Mouse (Mus musculus): ENCODE results near the gene Myh14. TPM values are rescaled to one million over a fixed set of nuclear protein-coding genes. Genes with fewer than 3 reads are reported as not detected.

The Myh14 gene
- polyA plus RNA-seq, 1 experiment: 3.7 TPM

DNA sequence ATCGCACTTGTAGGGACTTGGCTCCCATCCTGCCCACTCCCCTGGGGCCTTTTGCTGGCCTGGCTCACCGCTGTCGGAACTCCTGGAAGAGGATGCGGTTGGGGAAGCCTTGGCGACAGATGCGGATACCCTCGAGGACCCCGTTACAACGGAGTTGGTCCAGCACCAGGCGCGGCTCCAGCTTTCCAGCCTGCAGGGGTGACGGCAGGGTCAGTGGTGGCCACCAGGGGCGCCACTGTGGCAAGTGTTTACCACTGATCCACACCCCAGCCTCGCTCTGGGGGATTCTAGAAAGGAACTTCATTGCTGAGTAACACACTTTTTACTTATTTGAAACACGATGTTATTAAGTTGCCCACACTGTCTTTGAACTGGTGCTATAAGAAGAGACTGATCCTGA, 37.2 kb downstream of the Myh14 start:
- peak; percentile 6 for DNase-seq

DNA sequence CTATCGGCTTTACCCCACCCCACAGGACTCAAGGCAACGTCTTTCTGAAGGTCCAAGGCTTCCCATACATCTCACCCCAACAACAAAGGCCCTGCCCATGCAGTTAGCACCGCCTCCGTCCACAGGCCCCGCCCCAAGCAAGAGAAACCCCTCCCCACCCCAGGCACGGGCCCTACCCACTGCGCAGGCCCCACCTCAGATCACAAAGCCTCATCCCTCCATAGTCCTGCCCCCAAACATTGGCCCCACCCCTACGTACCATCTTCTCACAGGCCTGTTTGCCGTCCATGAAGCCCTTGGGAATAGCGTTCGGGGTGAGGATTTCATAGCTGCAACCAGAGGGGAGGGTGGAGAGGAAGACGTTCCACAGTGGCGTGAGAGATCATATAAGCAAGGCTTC, 38.0 kb downstream of the Myh14 start:
- 57% methylated on average over 13 of the region's 13 CpGs for WGBS
- DNase-seq: no peak
- H3K4me1 ChIP-seq (replicated peaks; ENCODE audit: control insufficient read depth, insufficient read depth, low read length): no peaks in the 10 kb centered on the region
- no peak overlapping the region for H3K4me3 ChIP-seq (ENCODE audit: control insufficient read depth, insufficient read depth, low read length)
- no peaks in the 10 kb centered on the region for H3K27me3 ChIP-seq (ENCODE audit: control insufficient read depth, insufficient read depth, low read length)
- TF ChIP-seq CTCF (IDR thresholded peaks at IDR 0.05; ENCODE audit: borderline replicate concordance, control insufficient read depth, extremely low read depth, insufficient read depth, low read length, poor library complexity): no peak
- no peak for TF ChIP-seq POLR2A (IDR thresholded peaks at IDR 0.05; ENCODE audit: control insufficient read depth, extremely low read depth, insufficient read depth, low read length, poor library complexity)
- H3K27ac ChIP-seq (ENCODE audit: control insufficient read depth, insufficient read depth, low read length): no peak overlapping the region
- H3K36me3 ChIP-seq (ENCODE audit: control insufficient read depth, insufficient read depth, low read length): no peaks in the 10 kb centered on the region

More for the DNA sequence above, 37.2 kb downstream of the Myh14 start:
- no peaks in the 10 kb centered on the region for H3K27me3 ChIP-seq (ENCODE audit: control insufficient read depth, insufficient read depth, low read length)
- TF ChIP-seq POLR2A (IDR thresholded peaks at IDR 0.05; ENCODE audit: control insufficient read depth, extremely low read depth, insufficient read depth, low read length, poor library complexity) (no peak), CTCF (IDR thresholded peaks at IDR 0.05; ENCODE audit: borderline replicate concordance, control insufficient read depth, extremely low read depth, insufficient read depth, low read length, poor library complexity) (peak; percentile 38; the same call in 1 of the 2 replicates)
- no peaks in the 10 kb centered on the region for H3K36me3 ChIP-seq (ENCODE audit: control insufficient read depth, insufficient read depth, low read length)
- no peak overlapping the region for H3K4me3 ChIP-seq (ENCODE audit: control insufficient read depth, insufficient read depth, low read length)
- WGBS: 23% methylated on average over 15 of the region's 15 CpGs
- H3K27ac ChIP-seq (ENCODE audit: control insufficient read depth, insufficient read depth, low read length): no peak overlapping the region
- H3K4me1 ChIP-seq (replicated peaks; ENCODE audit: control insufficient read depth, insufficient read depth, low read length): no peaks in the 10 kb centered on the region

DNA sequence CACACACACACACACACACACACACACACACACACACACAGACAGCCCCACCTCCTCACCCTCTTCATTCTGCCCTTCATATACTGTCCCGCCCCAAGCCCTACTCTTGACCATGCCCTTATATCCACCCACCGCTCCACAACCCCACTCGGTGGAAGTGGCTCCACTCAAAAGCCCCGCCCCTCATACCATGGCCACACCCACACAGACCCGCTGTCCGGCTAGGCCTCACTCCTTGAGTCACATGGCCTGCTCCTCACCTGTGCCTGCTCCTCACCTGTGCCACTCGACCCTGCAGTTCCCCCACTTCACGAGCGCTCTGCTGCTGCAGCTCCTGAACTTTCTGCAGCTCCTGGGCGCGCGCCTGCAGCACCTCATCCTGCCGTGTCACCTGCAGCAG, 40.2 kb downstream of the Myh14 start:
- 78% methylated on average over 13 of the region's 13 CpGs for WGBS
- Histone ChIP-seq H3K36me3 (ENCODE audit: control insufficient read depth, insufficient read depth, low read length) (no peaks in the 10 kb centered on the region), H3K27me3 (ENCODE audit: control insufficient read depth, insufficient read depth, low read length) (no peaks in the 10 kb centered on the region), H3K27ac (ENCODE audit: control insufficient read depth, insufficient read depth, low read length) (no peak overlapping the region), H3K4me3 (ENCODE audit: control insufficient read depth, insufficient read depth, low read length) (no peak overlapping the region), H3K4me1 (replicated peaks; ENCODE audit: control insufficient read depth, insufficient read depth, low read length) (no peaks in the 10 kb centered on the region)
- DNase-seq: no peak
- TF ChIP-seq POLR2A (IDR thresholded peaks at IDR 0.05; ENCODE audit: control insufficient read depth, extremely low read depth, insufficient read depth, low read length, poor library complexity) (no peak), CTCF (IDR thresholded peaks at IDR 0.05; ENCODE audit: borderline replicate concordance, control insufficient read depth, extremely low read depth, insufficient read depth, low read length, poor library complexity) (no peak)

DNA sequence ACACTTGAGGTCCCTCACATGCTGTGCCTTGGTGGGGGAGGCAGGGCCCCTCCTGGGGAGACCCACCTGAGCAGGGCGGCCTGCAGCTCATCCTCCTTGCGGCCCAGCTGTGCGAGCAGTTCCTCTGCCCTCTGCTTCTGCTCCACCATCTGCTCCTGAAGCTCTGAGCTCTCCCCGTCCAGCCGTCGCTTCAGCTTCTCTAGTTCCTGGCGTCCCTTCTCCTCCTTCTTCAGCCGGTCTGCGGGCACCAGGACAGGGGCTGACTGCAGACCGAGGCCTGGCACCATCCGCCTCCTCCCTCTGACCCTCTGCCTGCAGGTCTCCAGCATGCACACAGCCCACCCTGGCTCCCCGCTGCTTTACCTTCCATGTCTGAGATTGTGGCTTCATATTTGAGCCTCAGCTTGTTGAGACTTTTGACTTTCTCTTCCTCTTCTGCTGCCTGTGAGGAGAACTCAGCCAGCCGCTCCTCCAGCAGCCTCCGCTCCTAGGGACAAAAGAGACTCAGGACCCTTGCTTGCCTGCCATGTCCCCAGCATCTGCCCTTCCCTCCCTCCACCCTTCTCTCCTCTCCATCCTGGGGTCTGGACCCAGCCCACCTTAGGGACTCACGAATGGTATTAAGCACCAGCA, 42.1 kb downstream of the Myh14 start:
- no peak overlapping the region for H3K27ac ChIP-seq (ENCODE audit: control insufficient read depth, insufficient read depth, low read length)
- H3K27me3 ChIP-seq (ENCODE audit: control insufficient read depth, insufficient read depth, low read length): no peaks in the 10 kb centered on the region
- WGBS: 84% methylated on average over 15 of the region's 15 CpGs
- no peak overlapping the region for H3K4me3 ChIP-seq (ENCODE audit: control insufficient read depth, insufficient read depth, low read length)
- no peaks in the 10 kb centered on the region for H3K36me3 ChIP-seq (ENCODE audit: control insufficient read depth, insufficient read depth, low read length)
- no peaks in the 10 kb centered on the region for H3K4me1 ChIP-seq (replicated peaks; ENCODE audit: control insufficient read depth, insufficient read depth, low read length)
- TF ChIP-seq POLR2A (IDR thresholded peaks at IDR 0.05; ENCODE audit: control insufficient read depth, extremely low read depth, insufficient read depth, low read length, poor library complexity) (no peak), CTCF (IDR thresholded peaks at IDR 0.05; ENCODE audit: borderline replicate concordance, control insufficient read depth, extremely low read depth, insufficient read depth, low read length, poor library complexity) (no peak)
- DNase-seq: no peak

DNA sequence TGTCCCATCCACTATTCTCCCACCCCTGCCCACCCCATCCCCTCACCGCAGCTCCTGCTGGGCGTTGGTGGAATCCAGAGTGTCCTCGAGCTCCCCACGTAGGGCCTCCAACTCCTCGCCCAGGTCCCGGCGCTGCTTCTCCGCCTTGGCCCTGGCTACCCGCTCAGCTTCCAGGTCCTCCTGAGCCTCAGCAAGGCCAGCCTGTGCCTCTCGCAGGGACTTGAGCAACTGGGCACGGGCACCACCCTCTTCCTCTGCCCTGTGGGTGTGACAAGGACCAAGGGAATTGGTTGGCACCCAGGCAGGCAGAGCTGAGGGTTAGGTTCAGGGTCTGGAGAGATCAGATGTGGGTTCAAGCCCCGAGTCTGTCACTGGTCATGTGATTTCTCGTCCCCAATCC, 43.7 kb downstream of the Myh14 start:
- no peak overlapping the region for H3K4me3 ChIP-seq (ENCODE audit: control insufficient read depth, insufficient read depth, low read length)
- no peak overlapping the region for H3K27ac ChIP-seq (ENCODE audit: control insufficient read depth, insufficient read depth, low read length)
- no peaks in the 10 kb centered on the region for H3K36me3 ChIP-seq (ENCODE audit: control insufficient read depth, insufficient read depth, low read length)
- TF ChIP-seq POLR2A (IDR thresholded peaks at IDR 0.05; ENCODE audit: control insufficient read depth, extremely low read depth, insufficient read depth, low read length, poor library complexity): no peak
- no peak for TF ChIP-seq CTCF (IDR thresholded peaks at IDR 0.05; ENCODE audit: borderline replicate concordance, control insufficient read depth, extremely low read depth, insufficient read depth, low read length, poor library complexity)
- H3K4me1 ChIP-seq (replicated peaks; ENCODE audit: control insufficient read depth, insufficient read depth, low read length): no peaks in the 10 kb centered on the region
- no peaks in the 10 kb centered on the region for H3K27me3 ChIP-seq (ENCODE audit: control insufficient read depth, insufficient read depth, low read length)
- WGBS: 82% methylated on average over 13 of the region's 13 CpGs
- DNase-seq: no peak

DNA sequence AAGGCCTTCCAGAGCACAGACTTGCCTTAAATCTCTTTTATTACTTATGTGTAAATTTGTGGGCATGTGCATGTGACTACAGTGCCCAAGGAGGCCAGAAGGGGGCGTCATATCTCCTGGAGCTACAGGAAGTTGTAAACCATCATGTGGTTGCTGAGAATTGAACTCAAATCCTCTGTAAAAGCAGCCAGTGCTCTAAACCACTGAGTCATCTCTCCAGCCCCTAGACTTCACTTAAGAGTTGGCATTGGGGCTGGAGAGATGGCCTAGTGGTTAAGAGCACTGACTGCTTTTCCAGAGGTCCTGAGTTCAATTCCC, 44.6 kb downstream of the Myh14 start:
- no peak for DNase-seq
- H3K4me1 ChIP-seq (replicated peaks; ENCODE audit: control insufficient read depth, insufficient read depth, low read length): no peaks in the 10 kb centered on the region
- H3K36me3 ChIP-seq (ENCODE audit: control insufficient read depth, insufficient read depth, low read length): no peaks in the 10 kb centered on the region
- TF ChIP-seq POLR2A (IDR thresholded peaks at IDR 0.05; ENCODE audit: control insufficient read depth, extremely low read depth, insufficient read depth, low read length, poor library complexity) (no peak), CTCF (IDR thresholded peaks at IDR 0.05; ENCODE audit: borderline replicate concordance, control insufficient read depth, extremely low read depth, insufficient read depth, low read length, poor library complexity) (no peak)
- H3K27me3 ChIP-seq (ENCODE audit: control insufficient read depth, insufficient read depth, low read length): no peaks in the 10 kb centered on the region
- no peak overlapping the region for H3K27ac ChIP-seq (ENCODE audit: control insufficient read depth, insufficient read depth, low read length)
- 37% methylated on average over 1 of the region's 1 CpGs for WGBS
- no peak overlapping the region for H3K4me3 ChIP-seq (ENCODE audit: control insufficient read depth, insufficient read depth, low read length)

All from thymus, adult 2 months (tissue).